Mouse (Mus musculus) liver, adult 2 months (tissue): ENCODE measurements around the gene Hydin.

Experiments used
- CTCF ChIP-seq: fragments of 200-500 bp; IDR thresholded peaks from 2 replicates; pipeline ENCODE4 v1.5.1; 2011; ENCODE audit warnings: low read depth, low read length, control low read depth
- POLR2A ChIP-seq: fragments of 200-500 bp; IDR thresholded peaks from 2 replicates; pipeline ENCODE4 v1.6.1; 2011; ENCODE audit warnings: low read length, control low read depth; ENCODE audit not compliant: insufficient read depth; ENCODE audit errors: extremely low read depth

GRCm38 (mm10) chr8:110500661-110501060 lies 233.9 kb downstream of the Hydin start:
- TF ChIP-seq POLR2A (no peak), CTCF (no peak)
